Mouse (Mus musculus): ENCODE data around the gene Fgf22.

- no peak for TF ChIP-seq CTCF (IDR thresholded peaks at IDR 0.05; ENCODE audit: low read depth)
- no peak for TF ChIP-seq EP300 (IDR thresholded peaks at IDR 0.05; ENCODE audit: low read depth)
These were observed 38.5 kb upstream of the Fgf22 start, which contains the start of gene Hcn2 for GRCm38 (mm10) chr10:79716254-79716987.

Data from liver, postnatal 0 days (tissue).